Mouse (Mus musculus): ENCODE measurements around the gene Sema6d.
A peak's percentile ranks its signal among the peaks of the same experiment; 100 is the strongest.

The Sema6d gene

GRCm38 (mm10) chr2:124168411-124168810, 78.6 kb downstream of the Sema6d start:
- no peak for DNase-seq (ENCODE audit: inconsistent age in 2 of 2, low spot score in 1 of 2)

DNA sequence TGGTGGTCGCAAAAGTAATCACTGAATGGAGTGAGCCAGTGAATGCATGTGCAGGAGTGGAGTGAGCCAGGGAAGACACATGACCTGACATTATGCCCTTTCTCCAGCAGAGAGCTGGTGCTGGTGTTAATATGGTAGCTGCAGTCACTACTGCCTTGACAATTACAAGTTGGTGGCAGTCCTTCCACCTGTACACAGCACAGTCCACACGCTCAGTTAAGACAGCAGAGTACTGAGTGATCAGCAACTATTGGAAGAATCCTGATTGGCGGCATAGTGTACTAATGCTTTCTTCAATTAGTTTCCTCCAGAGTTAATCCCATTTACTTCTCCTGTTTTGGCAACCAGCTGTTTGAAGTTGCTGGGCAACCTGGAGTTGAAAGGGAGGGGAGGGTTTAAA, 81.9 kb downstream of the Sema6d start:
- no peak for DNase-seq (ENCODE audit: inconsistent age in 2 of 2, low spot score in 1 of 2)

- no peak for DNase-seq (ENCODE audit: inconsistent age in 2 of 2, low spot score in 1 of 2)
Observed at GRCm38 (mm10) chr2:124176265-124176664, 86.5 kb downstream of the Sema6d start.

DNA sequence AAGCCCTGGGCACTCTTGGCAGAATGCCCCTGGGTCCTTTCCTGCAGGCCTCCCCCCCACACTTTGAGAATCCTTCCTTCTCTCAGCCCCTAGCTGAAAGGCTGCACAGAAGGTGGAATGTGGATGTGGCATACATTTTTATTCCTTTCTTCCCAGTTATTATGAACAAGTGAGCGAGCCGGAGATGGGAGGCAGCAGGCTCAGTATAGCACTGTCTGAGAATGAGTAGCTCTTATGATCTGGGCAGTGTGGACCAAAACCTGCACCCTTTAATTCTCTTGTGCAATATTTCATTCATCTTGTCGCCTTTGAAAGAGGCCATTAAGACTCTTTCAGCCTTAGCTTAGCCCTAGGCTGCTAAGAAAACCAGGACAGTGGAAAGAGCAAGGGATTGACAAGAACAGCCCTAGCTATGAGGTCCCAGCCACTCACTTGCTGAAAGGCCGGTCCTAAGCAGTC, 87.0 kb downstream of the Sema6d start:
- DNase-seq (ENCODE audit: inconsistent age in 2 of 2, low spot score in 1 of 2) = no peak

- DNase-seq (ENCODE audit: inconsistent age in 2 of 2, low spot score in 1 of 2) = no peak
Observed at GRCm38 (mm10) chr2:124189271-124189670, 99.5 kb downstream of the Sema6d start.

- no peak for DNase-seq (ENCODE audit: inconsistent age in 2 of 2, low spot score in 1 of 2)
Observed at GRCm38 (mm10) chr2:124194041-124194440, 104.3 kb downstream of the Sema6d start.

DNA sequence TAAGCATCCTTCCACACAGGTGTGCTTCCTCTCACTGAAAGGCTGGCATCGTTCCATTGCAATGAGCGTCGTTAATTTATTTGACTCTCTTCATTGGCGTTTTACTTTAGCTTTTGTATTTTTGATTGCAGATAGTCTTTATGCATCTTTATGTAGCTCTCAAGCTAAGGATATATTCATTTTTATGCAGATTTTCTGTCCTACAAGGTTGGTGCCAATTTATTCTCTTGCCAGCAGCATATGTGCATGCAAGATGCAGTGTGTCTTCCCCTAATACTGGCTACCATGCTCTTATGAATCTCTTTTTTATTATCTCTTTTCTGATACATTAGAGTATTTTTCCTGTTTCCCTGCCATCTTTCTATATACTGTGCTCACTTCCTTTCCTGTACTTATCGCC, 111.7 kb downstream of the Sema6d start:
- DNase-seq (ENCODE audit: inconsistent age in 2 of 2, low spot score in 1 of 2) = no peak

DNA sequence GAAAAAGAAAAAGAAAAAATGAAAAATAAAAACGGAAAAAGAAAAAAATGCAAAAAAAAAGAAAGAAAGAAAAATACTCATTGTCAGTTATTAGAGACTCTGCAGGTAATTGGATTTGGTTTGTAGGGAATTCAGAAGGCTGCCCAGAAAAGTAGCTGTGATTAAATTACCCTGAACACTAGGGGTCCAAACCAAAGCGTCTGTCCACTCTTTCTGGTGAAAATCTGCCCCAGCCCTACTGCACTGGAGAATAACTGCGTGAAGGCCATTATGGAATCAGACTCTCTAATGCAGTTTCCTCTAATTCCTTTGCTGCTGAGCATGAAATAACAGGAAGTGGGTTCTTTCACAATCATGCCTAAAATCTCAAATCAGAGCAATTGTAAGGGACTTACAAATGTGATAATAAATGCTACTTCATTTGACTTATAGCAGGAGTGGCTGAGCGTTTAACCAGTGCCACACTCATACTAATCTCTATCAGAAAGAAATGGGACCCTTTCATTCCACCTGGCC, 112.8 kb downstream of the Sema6d start:
- DNase-seq (ENCODE audit: inconsistent age in 2 of 2, low spot score in 1 of 2) = no peak

DNA sequence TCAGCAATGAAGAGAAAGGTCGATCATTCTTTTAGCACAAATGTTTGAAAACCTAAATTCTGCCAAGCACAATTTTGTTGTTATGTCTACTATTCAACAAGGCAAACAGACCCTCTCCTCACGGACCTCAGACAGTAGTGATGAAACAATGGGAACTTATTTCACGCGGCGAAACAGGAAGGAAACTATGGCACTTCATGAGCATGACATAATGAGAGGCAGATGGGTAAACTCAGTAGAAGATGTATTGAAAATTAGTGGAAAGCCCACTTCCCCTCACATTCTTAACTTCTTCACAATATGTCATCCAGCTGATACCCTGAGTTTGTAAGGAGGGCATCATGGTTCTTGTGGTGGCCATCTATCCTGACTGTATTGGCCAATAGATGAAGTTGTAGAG, 116.0 kb downstream of the Sema6d start:
- DNase-seq (ENCODE audit: inconsistent age in 2 of 2, low spot score in 1 of 2) = no peak

- DNase-seq (ENCODE audit: inconsistent age in 2 of 2, low spot score in 1 of 2) = no peak
Observed at GRCm38 (mm10) chr2:124208251-124208650, 118.5 kb downstream of the Sema6d start.

DNA sequence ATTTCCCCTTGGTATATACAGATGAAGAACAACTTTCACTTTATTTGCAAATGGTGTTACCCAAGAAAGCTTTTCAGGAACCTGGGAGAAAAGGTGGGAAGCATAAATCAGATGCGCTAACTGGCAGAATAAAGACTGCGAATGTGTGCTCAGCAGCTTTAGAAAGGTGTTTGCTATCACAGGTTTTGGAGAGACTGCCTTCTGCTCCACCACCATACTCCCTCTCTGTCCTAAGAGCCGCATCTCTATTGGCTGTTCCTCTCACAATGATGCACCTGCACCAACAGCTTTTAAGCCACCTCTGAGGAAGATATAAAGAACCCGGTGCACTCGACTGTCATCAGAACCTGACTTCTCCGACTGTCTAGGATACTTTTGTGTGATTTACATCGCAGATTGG, 133.8 kb downstream of the Sema6d start:
- DNase-seq (ENCODE audit: inconsistent age in 2 of 2, low spot score in 1 of 2) = no peak

GRCm38 (mm10) chr2:124224328-124224727, 134.6 kb downstream of the Sema6d start:
- DNase-seq (ENCODE audit: inconsistent age in 2 of 2, low spot score in 1 of 2) = no peak

GRCm38 (mm10) chr2:124234636-124235221, 145.0 kb downstream of the Sema6d start:
- no peak for DNase-seq (ENCODE audit: inconsistent age in 2 of 2, low spot score in 1 of 2)

GRCm38 (mm10) chr2:124235237-124236055, 145.7 kb downstream of the Sema6d start:
- DNase-seq (ENCODE audit: inconsistent age in 2 of 2, low spot score in 1 of 2) = peak in 1 of 2 experiments; percentile 51

GRCm38 (mm10) chr2:124236831-124237230, 147.1 kb downstream of the Sema6d start:
- no peak for DNase-seq (ENCODE audit: inconsistent age in 2 of 2, low spot score in 1 of 2)

DNA sequence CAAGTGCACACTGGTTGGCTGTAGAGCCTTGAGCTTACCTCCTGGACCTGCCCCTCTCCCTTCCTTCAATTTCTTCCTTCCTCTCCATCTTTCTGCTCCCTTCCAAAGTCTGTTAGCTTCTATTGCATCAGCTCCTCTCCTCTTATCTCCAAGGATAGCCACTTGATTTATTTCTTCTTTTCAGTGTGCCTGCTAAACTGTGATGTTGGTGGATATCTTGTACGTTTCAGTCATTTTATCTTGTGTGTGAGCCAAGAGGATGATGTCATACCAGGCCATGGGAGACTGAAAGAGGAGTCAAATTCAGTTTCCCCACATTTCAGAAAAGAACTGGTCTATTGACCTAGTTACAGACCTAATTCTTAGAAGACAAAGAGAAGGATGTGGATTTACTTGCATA, 153.8 kb downstream of the Sema6d start:
- peak; percentile 23 to 82 for DNase-seq (ENCODE audit: inconsistent age in 2 of 2, low spot score in 1 of 2)

GRCm38 (mm10) chr2:124244543-124245245, 154.9 kb downstream of the Sema6d start:
- peak in 1 of 2 experiments; percentile 70 for DNase-seq (ENCODE audit: inconsistent age in 2 of 2, low spot score in 1 of 2)

DNA sequence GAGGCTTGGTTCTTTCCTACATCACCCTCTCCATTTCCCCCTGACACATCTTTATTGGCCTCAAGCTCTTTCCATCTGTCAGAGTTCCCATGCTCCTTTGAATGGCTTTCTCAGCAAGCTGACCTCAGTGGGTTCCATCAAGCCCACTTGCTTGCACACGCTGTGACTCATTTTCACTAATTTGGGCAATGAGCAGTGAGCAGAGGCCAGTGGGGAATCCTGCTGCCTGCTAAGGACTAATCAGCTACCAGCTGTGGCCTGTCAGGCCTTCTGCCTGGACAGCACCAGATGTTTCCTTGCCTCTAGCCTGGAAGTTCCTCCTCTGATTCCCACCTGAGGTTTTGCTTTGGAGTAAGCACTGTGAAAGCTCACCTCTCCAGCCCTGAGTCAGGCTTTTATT, 168.3 kb downstream of the Sema6d start:
- no peak for DNase-seq (ENCODE audit: inconsistent age in 2 of 2, low spot score in 1 of 2)

- no peak for DNase-seq (ENCODE audit: inconsistent age in 2 of 2, low spot score in 1 of 2)
Observed at GRCm38 (mm10) chr2:124264309-124264708, 174.5 kb downstream of the Sema6d start.

DNA sequence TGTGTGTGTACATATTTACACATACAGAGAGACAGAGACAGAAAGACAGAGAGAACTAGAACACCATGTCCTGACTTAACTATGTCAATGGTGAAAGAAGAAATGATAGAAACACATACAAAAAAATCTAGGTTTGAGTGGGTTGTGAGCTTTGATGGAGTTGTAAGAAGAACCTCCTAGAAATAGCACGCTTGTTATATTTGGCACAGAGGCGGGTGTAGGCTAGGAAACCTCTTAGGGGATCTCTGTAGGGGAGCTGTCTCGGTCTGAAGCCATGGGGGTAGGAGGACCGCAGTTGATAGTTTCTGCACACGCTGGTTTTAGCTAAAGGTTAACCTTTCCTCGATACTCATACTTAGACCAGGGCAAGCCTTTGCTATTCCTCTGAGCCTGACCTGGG, 181.4 kb downstream of the Sema6d start:
- no peak for DNase-seq (ENCODE audit: inconsistent age in 2 of 2, low spot score in 1 of 2)

- DNase-seq (ENCODE audit: inconsistent age in 2 of 2, low spot score in 1 of 2) = no peak
Observed at GRCm38 (mm10) chr2:124277492-124277891, 187.7 kb downstream of the Sema6d start.

DNA sequence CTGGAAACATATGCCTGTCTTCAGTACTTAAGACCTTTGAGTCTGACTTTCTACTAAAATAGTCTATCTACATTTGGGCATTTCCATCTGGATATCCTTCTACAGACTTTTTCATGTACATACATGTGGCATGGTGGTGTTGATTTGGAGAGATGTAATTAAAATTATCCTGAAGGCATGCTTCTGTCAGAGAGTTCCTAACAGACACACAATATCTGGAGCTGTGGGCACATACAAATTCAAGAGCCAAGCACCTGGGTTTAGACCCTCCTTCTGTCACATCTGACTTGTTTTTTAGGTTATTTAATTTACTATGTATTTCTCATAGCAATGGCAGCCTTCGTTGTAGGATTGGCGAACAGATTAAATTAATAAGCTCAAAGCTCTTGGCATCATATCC, 195.3 kb downstream of the Sema6d start:
- no peak for DNase-seq (ENCODE audit: inconsistent age in 2 of 2, low spot score in 1 of 2)
